Mouse (Mus musculus): ENCODE data around the gene Dedd2.

Gene Dedd2

DNA sequence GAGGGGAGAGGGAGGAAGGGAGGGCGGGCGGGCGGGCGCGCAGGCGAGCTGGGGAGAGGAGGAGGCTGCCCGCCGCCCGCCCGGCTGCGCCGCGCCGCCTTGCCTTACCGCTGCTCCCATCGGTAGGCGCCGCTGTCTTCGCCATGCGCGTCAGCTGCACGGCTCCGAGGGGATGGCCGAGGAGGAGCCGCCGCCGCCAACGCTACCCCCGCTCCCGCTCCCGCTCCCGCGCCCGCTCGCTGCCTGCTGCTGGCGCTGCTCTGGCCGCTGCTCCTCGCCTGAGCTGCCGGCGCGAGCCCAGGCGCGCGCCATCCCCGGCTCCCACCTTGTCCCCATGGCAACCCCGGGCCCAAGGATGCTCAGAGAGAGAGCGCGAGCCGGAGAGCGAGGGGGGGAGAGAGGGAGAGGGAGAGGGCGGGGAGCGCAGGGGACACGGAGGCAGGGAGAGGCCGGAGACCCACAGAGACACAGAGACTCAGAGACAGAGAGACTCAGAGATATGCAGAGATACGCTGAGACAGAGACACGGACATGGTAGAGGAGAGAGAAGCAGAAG is 40.7 kb downstream of the Dedd2 start, which contains the start of gene Pou2f2:
Gene Pou2f2, minus strand, starts transcription at position 121 of the 556 bp plus-strand sequence.
- in situ Hi-C loops (cut with MboI, MseI): loop anchor here (5.0 kb wide), 2 partner anchors 47 to 72 kb away; no protein-coding TSS in a partner anchor

DNA sequence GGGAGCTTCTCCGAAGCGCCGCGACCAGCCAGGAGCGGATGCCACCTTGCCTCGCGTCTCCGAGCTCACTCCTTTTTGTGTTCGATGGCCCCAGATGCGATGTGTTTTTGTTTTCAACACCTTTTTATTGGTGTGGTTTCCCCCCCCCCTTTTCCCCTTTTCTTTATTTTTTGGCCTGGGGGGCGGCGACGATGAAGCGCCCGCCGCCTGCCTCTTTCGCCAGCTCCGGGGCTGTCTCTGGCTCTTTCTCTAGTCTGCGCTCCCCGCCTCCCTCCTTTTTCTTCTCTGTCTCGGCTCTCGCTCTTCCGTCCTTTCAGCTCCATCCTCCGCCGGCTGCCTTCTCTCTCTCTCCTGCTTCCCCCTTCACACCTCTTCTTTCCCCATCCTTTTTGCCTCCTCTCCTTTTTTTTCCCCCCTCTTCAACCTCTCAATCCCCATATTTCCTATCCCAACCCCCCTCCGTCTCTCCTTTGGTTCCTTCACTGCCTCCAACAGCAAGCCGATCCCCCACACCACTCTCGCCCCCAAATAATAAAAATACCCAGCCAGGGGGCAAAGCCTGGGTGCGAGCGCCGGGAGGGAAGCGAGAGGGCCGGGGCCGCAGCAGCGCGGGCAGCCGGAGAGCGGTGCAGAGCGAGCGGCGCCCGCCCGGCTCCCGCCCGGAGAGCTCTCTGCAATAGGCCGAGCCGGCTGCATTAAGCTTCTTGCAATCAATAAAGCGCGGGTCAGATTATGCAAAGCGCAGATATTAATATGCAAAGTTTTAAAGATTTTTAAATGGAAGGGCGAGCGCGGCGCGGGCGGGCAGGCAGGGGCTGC is 41.4 kb downstream of the Dedd2 start:
- in situ Hi-C loops (cut with MboI, MseI): no loop called here

DNA sequence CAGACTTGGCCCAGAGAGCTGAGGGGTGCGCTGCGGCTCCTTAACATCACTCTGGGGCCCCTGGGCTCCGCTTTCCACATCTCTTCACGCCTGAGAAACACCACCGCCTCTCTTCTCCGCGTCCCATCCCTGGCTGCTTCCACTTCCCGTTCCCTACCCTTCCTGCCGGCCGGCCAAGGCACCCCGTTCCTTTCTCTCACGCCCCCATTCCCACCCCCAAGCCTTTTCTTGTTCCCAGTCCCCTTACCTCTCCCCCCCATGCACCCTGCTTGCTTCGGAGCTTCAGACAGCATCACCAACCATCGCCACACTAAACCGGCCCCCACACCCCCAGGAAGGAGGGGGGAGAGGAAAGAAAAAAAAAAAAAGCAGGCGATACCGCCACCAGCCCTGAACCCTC is 42.1 kb downstream of the Dedd2 start:
- in situ Hi-C loops (cut with MboI, MseI): no loop called here

DNA sequence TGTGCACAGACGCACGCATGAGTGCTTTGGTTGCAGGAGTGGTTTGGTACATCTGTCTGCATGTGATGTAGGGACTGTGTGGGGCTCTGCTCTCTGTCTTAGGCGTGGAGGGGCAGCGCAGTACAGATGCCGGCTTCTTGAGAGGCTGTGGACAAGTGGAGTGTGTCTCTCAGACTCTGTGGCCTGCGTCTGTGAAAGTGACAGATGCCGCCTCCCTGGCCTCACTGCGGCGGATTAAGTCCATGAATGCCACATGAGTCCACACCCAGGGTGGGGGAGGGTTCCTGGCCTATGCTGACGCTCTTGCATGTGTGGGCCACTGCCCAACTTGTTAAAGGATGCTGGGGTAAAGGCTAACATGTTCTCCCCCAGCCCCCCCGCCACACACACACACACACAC is 46.1 kb downstream of the Dedd2 start:
- in situ Hi-C loops (cut with MboI, MseI): no loop called here

DNA sequence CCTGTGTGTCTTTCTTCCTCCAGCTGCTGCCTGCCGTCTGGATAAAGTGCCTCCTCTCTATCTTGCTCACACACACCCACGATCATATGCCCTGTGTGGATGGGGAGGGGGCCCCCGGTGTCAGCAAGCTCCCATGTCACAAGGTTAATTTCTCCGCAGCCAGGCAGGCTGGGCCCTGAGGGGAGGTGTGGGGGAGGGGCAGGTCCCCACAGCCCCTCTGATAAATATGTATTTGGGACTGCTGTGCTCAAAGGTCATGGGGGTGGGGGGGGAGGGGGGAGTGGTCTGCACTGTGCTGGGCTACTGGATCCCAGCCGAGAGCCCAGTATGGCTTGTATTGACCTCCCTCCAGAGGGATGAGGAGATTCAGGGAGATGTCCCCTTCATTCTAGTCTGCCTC is 47.7 kb downstream of the Dedd2 start:
- in situ Hi-C loops (cut with MboI, MseI): no loop called here

DNA sequence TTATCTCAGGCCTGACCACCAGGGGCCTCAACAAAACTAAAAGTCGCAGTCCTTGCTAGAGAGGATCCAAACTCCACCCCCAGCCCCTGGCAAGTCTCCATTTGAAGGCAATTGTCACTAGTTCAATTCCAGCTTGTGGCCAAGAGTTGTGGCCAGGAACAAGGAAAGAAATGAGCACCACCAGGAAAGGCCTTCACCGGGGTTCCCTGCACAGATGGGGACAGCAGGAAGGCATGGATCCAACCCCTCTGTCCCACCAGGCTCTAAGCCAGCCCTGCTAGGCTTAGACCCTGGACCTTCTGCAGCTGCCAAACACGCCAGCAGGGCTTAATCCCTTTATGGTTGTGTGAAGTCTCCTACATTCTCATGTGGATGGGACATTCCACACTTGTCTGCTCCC is 49.8 kb downstream of the Dedd2 start:
- in situ Hi-C loops (cut with MboI, MseI): no loop called here

DNA sequence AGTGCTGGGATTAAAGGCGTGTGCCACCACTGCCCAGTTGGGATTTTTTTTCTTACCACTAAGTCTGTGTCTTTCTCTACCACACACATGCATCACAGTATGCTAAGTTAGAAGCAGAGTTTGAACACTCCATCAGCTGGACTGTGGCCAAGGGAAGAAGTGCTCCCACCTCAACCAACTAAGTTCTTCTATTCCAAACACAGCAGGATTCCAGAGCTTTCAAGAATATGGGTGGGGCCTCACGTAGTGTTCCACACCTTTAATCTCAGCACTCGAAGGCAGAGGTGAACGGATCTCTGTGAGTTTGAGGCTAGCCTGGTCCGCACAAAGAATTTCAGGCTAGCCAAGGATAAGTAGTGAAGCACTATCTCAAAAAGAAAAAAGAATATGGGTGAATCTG is 54.3 kb downstream of the Dedd2 start:
- in situ Hi-C loops (cut with MboI, MseI): no loop called here

DNA sequence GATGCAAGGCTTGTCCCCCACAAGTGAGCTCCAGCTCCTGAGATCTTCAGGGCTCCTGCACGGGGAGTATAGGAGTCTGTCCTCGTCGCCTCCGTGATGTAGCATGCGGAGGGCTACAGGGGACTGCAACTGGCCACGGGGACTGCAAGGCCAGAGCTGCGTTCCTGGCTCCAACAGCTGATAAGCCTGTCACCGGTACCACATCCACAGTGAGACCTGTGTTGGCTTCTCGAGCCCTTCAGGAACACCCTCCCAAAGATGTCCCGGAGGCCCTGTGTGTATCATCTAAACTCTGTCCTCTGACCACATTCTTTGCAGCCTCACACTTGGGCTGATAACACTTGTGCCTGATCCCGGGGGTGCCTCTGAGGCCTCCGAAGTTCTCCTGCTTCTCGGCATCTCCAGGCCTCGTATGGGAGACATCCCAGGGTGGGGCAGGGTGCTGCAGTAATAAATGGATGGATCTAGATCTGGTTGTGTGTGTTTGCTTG is 64.2 kb downstream of the Dedd2 start:
- in situ Hi-C loops (cut with MboI, MseI): no loop called here

DNA sequence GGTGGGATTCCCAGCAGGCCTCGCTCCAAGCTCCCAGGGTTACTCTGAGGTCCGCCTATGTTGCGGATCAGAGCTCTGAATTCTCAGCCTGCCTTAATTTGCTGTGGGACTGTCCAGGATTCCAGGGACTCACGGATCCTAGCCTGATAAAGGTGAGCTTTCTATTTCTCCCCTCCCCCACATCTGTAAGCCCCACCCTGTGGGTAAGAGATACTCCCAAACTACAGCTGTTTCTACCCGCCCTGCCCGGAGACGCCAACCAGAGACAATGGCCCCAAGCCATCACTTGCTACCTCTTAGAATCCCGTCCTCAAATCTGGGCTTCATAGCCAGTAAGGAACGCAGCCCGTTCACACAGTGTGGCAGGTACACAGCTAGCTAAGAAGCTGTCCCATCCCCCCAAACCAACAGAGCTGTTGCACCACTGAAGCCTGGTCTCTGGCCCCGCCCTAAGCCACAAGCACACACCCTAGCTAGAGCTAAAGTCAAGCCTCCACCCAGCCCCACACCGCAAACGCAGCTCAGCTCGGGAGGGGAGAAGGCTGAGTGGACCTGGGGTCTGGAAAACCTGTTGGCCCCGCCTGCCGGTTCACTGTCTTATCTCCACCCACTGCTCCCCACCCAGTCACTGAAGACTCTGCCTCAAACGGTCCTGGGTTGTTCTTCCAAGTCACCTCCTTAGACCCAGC is 64.8 kb downstream of the Dedd2 start:
- in situ Hi-C loops (cut with MboI, MseI): no loop called here

DNA sequence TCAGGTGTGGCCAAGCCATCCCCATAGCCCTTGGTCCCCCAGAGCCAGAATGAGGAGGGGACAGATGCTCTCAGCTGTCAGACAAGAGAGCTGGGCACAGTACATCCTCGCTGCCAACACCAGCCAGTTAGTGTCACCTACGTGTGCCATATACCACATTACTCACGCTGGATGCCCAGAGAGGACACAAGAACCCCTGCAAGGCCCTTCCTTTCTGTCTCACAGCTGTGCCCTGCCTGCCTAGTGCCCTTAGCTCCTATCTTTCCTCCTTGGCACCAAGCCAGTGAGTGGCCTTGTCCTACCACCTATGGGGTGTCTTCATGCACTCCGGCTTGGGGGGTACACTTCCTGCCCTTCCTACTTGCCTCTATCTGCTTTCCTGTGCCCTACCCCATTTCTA is 65.8 kb downstream of the Dedd2 start:
- in situ Hi-C loops (cut with MboI, MseI): no loop called here

DNA sequence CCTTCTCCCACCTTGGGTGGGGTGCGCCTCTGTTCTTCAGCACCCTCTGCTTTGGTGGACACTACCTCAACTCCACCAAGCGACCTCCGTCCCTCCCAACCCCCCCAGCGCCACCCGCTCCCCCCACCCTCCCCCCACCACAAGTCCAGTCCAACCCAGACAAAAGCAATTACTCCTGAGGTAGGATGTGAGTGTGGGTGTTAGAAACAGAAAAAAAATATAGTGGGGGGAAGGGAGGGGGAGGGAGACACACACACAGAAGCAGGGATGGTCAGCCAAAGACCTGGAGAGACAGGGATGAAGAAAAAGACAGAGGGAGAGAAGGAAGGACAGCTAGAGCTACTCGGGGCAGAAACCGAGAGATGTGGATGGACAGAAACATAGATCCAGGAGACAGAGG is 66.6 kb downstream of the Dedd2 start:
- in situ Hi-C loops (cut with MboI, MseI): no loop called here

DNA sequence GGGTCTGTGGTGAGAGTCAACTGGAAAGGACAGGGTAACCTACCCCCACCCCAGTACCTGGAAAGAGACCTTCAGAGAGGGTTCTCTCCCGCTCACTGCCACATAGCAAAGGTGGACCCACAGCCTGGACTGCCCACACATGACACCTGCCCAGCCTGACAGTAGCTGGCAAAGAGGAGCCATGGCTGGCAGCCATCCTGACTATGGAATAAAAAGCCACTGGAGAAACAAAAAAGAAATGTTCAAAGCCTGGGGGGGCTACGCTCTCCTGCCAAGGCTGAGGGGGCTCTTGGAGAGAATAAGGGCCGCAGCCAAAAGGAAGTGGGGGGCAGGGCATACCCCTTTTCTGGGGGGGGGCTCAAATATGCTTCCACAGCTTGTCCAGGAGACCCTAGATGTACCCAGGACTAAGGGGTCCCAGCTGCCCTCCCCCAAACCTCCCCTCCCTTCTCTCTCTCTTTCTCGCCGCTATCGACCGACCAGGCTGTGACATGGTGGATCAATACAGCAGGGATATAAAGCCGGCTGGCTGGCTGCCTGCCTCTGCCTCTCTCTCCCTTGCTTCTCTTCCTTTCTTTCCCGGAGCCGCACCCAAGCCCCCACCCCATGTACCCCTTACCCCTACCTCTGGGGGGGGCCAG is 68.4 kb downstream of the Dedd2 start:
- in situ Hi-C loops (cut with MboI, MseI): no loop called here

DNA sequence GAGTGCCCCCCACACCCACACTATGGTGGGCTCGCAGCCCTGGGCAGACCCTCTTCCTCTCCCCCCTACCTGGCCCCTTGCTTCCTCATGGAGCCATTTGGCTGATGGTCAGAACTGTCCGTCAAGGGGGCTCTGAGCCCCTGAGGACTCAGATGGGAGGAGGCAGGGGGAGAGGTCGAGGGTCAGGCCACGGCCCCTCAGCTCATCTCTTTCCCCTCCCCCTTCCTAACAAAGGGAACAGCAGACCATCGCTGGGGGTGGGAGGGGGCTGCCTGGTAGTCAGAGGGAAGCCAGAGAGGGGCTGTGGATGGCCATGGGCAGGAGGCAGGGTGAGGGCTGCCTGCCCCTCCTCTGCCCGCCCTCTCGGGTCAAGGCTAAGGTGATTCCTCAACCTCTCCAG is 69.4 kb downstream of the Dedd2 start:
- in situ Hi-C loops (cut with MboI, MseI): no loop called here

DNA sequence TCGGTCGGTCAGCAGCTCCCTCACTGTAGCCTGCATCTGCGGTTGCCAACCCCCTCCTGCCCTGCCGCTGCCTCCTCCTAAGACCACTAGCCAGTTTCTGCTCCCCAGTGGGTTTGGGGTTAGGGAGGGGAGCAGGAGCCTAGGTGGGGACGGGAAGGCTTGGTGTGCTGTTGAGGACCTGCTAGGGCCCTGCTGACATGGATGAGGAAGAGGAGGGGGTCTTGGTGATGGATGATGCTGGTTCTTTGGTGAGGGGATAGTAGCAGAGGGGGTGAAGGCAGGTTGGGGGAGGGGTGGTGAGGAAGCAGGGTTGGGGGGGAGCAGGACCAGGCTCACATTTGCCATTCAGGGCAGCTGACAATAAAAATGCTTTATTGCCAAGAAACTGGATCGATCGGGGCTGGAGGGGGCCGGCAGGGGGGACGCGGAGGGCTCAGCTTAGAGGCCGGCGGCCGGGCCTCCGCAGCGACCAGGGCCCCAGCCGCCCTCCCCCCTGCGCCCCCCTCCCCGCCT is 70.2 kb downstream of the Dedd2 start:
- in situ Hi-C loops (cut with MboI, MseI): no loop called here

Data from T-helper 1 cell (primary cell).